Mouse (Mus musculus) CD4-positive naive resting alpha-beta T cell, adult 57 days (primary cell): ENCODE results near the gene Vti1a. TPM values are rescaled to one million over a fixed set of nuclear protein-coding genes. Genes with fewer than 3 reads are reported as not detected.

Experiments
- total RNA-seq: library from RNA; stranded (reverse); gene quantifications from one replicate; pipeline ENCODE4 v1.2.4, GENCODE M21; 2023

The Vti1a gene
- 48.2 TPM for total RNA-seq

GRCm38 (mm10) chr19:55316109-55316714, at the start of gene Vti1a:
TSS of gene Vti1a (plus strand) at chr19:55316295.

DNA sequence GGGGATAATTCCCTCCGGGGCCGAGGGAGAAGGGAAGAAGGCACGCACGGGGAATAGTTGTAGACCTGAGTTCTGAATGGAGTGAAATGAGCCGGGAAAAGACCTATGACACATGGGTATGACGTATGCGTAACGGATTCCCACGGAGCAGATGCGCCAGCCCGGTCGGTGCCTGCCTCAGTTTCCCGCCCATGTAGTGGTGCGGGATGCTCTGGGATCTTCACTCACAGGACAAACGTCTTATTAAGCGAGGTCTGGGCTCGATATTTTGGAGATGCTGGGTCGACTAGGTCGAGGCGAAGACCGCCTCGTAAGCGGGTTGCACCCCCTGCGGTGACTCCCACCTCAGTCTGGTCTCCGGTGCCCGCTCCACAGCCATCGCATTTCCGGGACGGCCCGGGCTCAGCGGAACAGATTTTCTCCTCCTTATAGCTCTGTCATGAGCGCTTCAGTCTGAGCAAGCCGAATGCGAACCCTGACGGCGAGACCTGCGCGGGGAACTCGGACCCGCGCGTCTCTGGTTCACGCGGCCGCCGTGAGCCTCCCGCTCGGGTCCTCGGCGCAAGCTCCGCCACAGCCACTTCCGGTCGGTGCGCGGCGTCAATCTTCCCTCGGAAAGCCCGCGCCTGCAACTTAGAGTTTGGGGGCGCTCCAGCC, 515 bp upstream of the Vti1a start, which contains the start of gene Zdhhc6:
TSS of gene Zdhhc6 (minus strand) at position 581 of the 657 bp plus-strand sequence.

Other genes starting within 250 kb of the Vti1a start
- gene Gpam, start 189.1 kb upstream of the Vti1a start, total RNA-seq, result 6.4 TPM
- not detected for gene Tectb, start 135.6 kb upstream of the Vti1a start, total RNA-seq
- gene Gucy2g, start 75.1 kb upstream of the Vti1a start, total RNA-seq, result not detected
- 34.3 TPM for gene Acsl5, start 64.4 kb upstream of the Vti1a start, total RNA-seq
- 27.7 TPM for gene Zdhhc6, start 263 bp upstream of the Vti1a start, total RNA-seq